Comparison of ENCODE assay signal across 8 mouse cellular contexts in genomic region chr2:158555252-158555651, GRCm38 (mm10). TPM values are rescaled to one million over a fixed set of nuclear protein-coding genes. Genes with fewer than 3 reads are reported as not detected.
DNase-seq lines count a peak whose midpoint lies in the region; ATAC-seq and TF ChIP-seq lines count a peak whose summit lies in the region.

No protein-coding gene starts in this region.

- no peak overlapping the region for H3K9ac ChIP-seq in lung, postnatal 0 days (replicated peaks; ENCODE audit: low read depth)
- H3K9ac ChIP-seq in forebrain, embryonic 12.5 days = no peak overlapping the region
- H3K9ac ChIP-seq in hindbrain, embryonic 15.5 days = no peak overlapping the region

- H3K4me1 ChIP-seq in lung, postnatal 0 days (ENCODE audit: insufficient read depth, low read depth, low read length) = no peaks in the 10 kb centered on the region
- peaks cover 38% of the 10 kb centered on the region for H3K4me1 ChIP-seq in forebrain, embryonic 12.5 days
- H3K4me1 ChIP-seq in hindbrain, embryonic 15.5 days (replicated peaks) = peaks cover 39% of the 10 kb centered on the region

- 2% methylated on average over 7 of the region's 7 CpGs for WGBS in lung, postnatal 0 days
- 3% methylated on average over 7 of the region's 7 CpGs for WGBS in forebrain, embryonic 12.5 days
- WGBS in hindbrain, embryonic 15.5 days = 4% methylated on average over 7 of the region's 7 CpGs

- H3K4me3 ChIP-seq in lung, postnatal 0 days (ENCODE audit: low read depth, low read length) = no peak overlapping the region
- H3K4me3 ChIP-seq in forebrain, embryonic 12.5 days (replicated peaks) = peak overlapping the region; percentile 8; the same call in 1 of the 2 replicates
- H3K4me3 ChIP-seq in hindbrain, embryonic 15.5 days = 0 out of 2 replicates have a peak overlapping the region, but pooled peaks have one; percentile 36

- no peak for ATAC-seq in lung, postnatal 0 days
- no peak for ATAC-seq in forebrain, embryonic 12.5 days (ENCODE audit: low FRiP score)
- no peak for ATAC-seq in hindbrain, embryonic 15.5 days (ENCODE audit: low FRiP score, low read depth)

- no peak overlapping the region for H3K4me2 ChIP-seq in lung, postnatal 0 days (replicated peaks; ENCODE audit: low read depth, low read length)
- peak overlapping the region; percentile 59 for H3K4me2 ChIP-seq in forebrain, embryonic 12.5 days
- peak overlapping the region; percentile 58; the same call in 1 of the 2 replicates for H3K4me2 ChIP-seq in hindbrain, embryonic 15.5 days

- no peak overlapping the region for H3K27ac ChIP-seq in lung, postnatal 0 days (ENCODE audit: low read length)
- peak overlapping the region; percentile 91 for H3K27ac ChIP-seq in forebrain, embryonic 12.5 days
- no peak overlapping the region for H3K27ac ChIP-seq in hindbrain, embryonic 15.5 days (replicated peaks)

- no peaks in the 10 kb centered on the region for H3K36me3 ChIP-seq in lung, postnatal 0 days (ENCODE audit: insufficient read depth, low read length)
- no peaks in the 10 kb centered on the region for H3K36me3 ChIP-seq in forebrain, embryonic 12.5 days (replicated peaks)
- no peaks in the 10 kb centered on the region for H3K36me3 ChIP-seq in hindbrain, embryonic 15.5 days

- TF ChIP-seq EP300 in lung, postnatal 0 days (IDR thresholded peaks at IDR 0.05) = no peak

- no peaks in the 10 kb centered on the region for H3K9me3 ChIP-seq in lung, postnatal 0 days (ENCODE audit: low read length)
- H3K9me3 ChIP-seq in forebrain, embryonic 12.5 days = no peaks in the 10 kb centered on the region
- H3K9me3 ChIP-seq in hindbrain, embryonic 15.5 days = no peaks in the 10 kb centered on the region

- DNase-seq in lung, adult 18-20 months = peak; percentile 58 to 69
- DNase-seq in lung, postnatal 0 days (ENCODE audit: low spot score) = no peak
- peak; percentile 50 for DNase-seq in lung, postnatal 25 days (ENCODE audit: low spot score)
- DNase-seq in right cerebral cortex, postnatal 4 days = no peak
- no peak for DNase-seq in layer of hippocampus, postnatal 14 days (ENCODE audit: low spot score in 2 of 2)
- DNase-seq in spleen, postnatal 14 days (ENCODE audit: low spot score in 2 of 2) = no peak

- peaks cover 6% of the 10 kb centered on the region; the same call in 1 of the 2 replicates for H3K27me3 ChIP-seq in lung, postnatal 0 days (replicated peaks; ENCODE audit: insufficient read depth, low read length)
- H3K27me3 ChIP-seq in forebrain, embryonic 12.5 days = peaks cover 53% of the 10 kb centered on the region
- peaks cover 23% of the 10 kb centered on the region for H3K27me3 ChIP-seq in hindbrain, embryonic 15.5 days

- no peak for TF ChIP-seq CTCF in lung, postnatal 0 days (IDR thresholded peaks at IDR 0.05)

RNA-seq across cellular contexts. Expression of gene Arhgap40, which starts 42.7 kb away (rescaled TPM):
- polyA plus RNA-seq in lung, postnatal 0 days (2015; fragmentation: Nextera tagmentation; extraction: Ambion mirVana) = 0.18 and 0.40 TPM in 2 replicates
- polyA plus RNA-seq in forebrain, embryonic 12.5 days (2016; fragmentation: Nextera tagmentation; extraction: Ambion mirVana) = 0.36 and 0.81 TPM in 2 replicates
- polyA plus RNA-seq in hindbrain, embryonic 15.5 days (2015; fragmentation: Nextera tagmentation; extraction: Ambion mirVana) = 0.88 and 0.93 TPM in 2 replicates
- under 1 TPM in 1 of 2 experiments, not detected in 1; 0.45 TPM for total RNA-seq in layer of hippocampus, postnatal 14 days (2021)

RNA-seq across cellular contexts. Expression of gene Adig, which starts 52.8 kb away (rescaled TPM):
- 0.45 and 0.62 TPM in 2 replicates for polyA plus RNA-seq in lung, postnatal 0 days (2015; fragmentation: Nextera tagmentation; extraction: Ambion mirVana)
- not detected in 2 replicates for polyA plus RNA-seq in forebrain, embryonic 12.5 days (2016; fragmentation: Nextera tagmentation; extraction: Ambion mirVana)
- not detected in 2 replicates for polyA plus RNA-seq in hindbrain, embryonic 15.5 days (2015; fragmentation: Nextera tagmentation; extraction: Ambion mirVana)
- not detected for total RNA-seq in layer of hippocampus, postnatal 14 days (2021)

RNA-seq across cellular contexts. Expression of gene Slc32a1, which starts 55.3 kb away (rescaled TPM):
- not detected in 2 replicates for polyA plus RNA-seq in lung, postnatal 0 days (2015; fragmentation: Nextera tagmentation; extraction: Ambion mirVana)
- 3.8 and 4.3 TPM in 2 replicates for polyA plus RNA-seq in forebrain, embryonic 12.5 days (2016; fragmentation: Nextera tagmentation; extraction: Ambion mirVana)
- polyA plus RNA-seq in hindbrain, embryonic 15.5 days (2015; fragmentation: Nextera tagmentation; extraction: Ambion mirVana) = 11.6 and 13.2 TPM in 2 replicates
- total RNA-seq in layer of hippocampus, postnatal 14 days (2021) = 10 to 100 TPM; 76.0 to 76.9 TPM

Comparison
In these comparisons a context has a peak if more than half of its experiments do, and no peak if none do; other contexts are left out.
1. DNase-seq: peak in lung, adult 18-20 months (2 of 2) and lung, postnatal 25 days (single experiment); none in lung, postnatal 0 days (single experiment), right cerebral cortex, postnatal 4 days (single experiment), layer of hippocampus, postnatal 14 days (0 of 2) and spleen, postnatal 14 days (0 of 2).